Mouse (Mus musculus) ovary, adult 10 weeks (tissue): ENCODE measurements around the gene Dnmbp. TPM values are rescaled to one million over a fixed set of nuclear protein-coding genes. Genes with fewer than 3 reads are reported as not detected.

Source experiments
- polyA plus RNA-seq: library from polyadenylated mRNA; stranded (reverse); fragments of 350-450 nt; fragmentation: Illumina TruSeq; extraction: RNeasy Lipid Tissue Mini Kit (QIAGEN cat#74804); gene quantifications from one replicate; pipeline ENCODE4 v1.2.3, GENCODE M21; 2014

Gene Dnmbp
- polyA plus RNA-seq = 5.6 TPM

GRCm38 (mm10) chr19:43939769-43940689 is at the start of gene Dnmbp:
Gene Dnmbp (minus strand): TSS chr19:43940191.

DNA sequence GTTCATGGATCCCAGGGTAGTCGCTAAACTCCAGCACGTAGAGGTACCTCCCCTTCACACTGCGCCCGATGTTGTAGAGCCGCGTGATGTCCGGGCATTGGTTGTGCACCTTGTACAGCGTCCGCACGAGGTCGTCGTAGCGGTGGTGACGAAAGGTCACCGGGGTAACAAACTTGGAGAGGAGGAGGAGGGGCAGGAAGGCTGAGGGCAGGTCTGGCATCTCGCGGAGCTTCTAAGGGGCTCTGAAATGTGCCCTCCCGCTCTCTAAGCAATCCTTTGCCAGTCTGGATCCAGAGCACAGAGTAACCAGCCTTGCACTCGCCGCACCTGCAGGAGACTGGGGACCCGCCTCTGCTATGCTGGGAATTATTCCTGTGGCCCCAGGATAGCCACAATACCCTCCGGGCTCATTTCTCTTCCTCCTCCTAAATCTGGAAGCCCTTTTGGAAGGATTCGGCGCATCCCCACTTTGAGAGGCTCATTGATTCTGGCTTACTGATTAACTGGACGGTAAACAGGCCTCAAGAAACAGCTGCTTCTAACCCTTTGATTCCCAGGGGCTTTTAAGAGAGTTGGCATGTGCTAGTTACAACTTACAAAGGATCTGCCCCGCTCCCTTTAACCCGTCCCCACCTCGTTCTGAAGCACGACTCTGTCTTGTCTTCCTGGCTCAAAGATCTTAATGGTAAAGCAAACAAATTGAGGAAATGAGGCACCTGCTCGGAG is 46.2 kb upstream of the Dnmbp start, which contains the start of gene Cpn1:
Cpn1 (minus strand) TSS at position 488 of the 726 bp plus-strand sequence.

Other genes with a start within 250 kb of the Dnmbp start
- 31.9 TPM for gene Cutc, start 187.2 kb downstream of the Dnmbp start, polyA plus RNA-seq
- 13.2 TPM for gene Cox15, start 187.2 kb downstream of the Dnmbp start, polyA plus RNA-seq
- gene Abcc2, start 158.0 kb downstream of the Dnmbp start, polyA plus RNA-seq = 0.68 TPM
- gene Cpn1, start 46.4 kb upstream of the Dnmbp start, polyA plus RNA-seq = not detected
- gene Cyp2c23, start 89.0 kb upstream of the Dnmbp start, polyA plus RNA-seq = 0.94 TPM
- gene Erlin1, start 129.6 kb upstream of the Dnmbp start, polyA plus RNA-seq = 60.7 TPM
- gene Chuk, start 167.3 kb upstream of the Dnmbp start, polyA plus RNA-seq = 119 TPM
- 17.5 TPM for gene Cwf19l1, start 195.7 kb upstream of the Dnmbp start, polyA plus RNA-seq
- 28.5 TPM for gene Bloc1s2, start 206.3 kb upstream of the Dnmbp start, polyA plus RNA-seq